Mouse (Mus musculus): ENCODE measurements around the gene Cdkn3.

- TF ChIP-seq TAL1 (IDR thresholded peaks at IDR 0.05; ENCODE audit: low read length) (no peak), GATA1 (IDR thresholded peaks at IDR 0.05; ENCODE audit: low read length) (no peak)
Observed at GRCm38 (mm10) chr14:46736366-46736765, 24.0 kb upstream of the Cdkn3 start.

Data from erythroblast, embryonic 14.5 days (primary cell).